8 mouse cellular contexts compared by ENCODE assay signal in genomic region chr3:69125891-69126508, GRCm38 (mm10). TPM values are rescaled to one million over a fixed set of nuclear protein-coding genes. Genes with fewer than 3 reads are reported as not detected.
DNase-seq lines count a peak whose midpoint lies in the region; ATAC-seq and TF ChIP-seq lines count a peak whose summit lies in the region.

No protein-coding gene starts in this region.

- peak overlapping the region; percentile 98 for H3K27ac ChIP-seq in gastrocnemius, adult 2 months
- H3K27ac ChIP-seq in embryonic facial prominence, embryonic 15.5 days (replicated peaks): peak overlapping the region; percentile 96
- peak overlapping the region; percentile 95 for H3K27ac ChIP-seq in hindbrain, embryonic 11.5 days (ENCODE audit: low read depth, low read length)
- peak overlapping the region; percentile 97 for H3K27ac ChIP-seq in midbrain, embryonic 10.5 days (replicated peaks)

- peak; percentile 22; the same call in 1 of the 2 replicates for TF ChIP-seq CTCF in gastrocnemius, adult 2 months (IDR thresholded peaks at IDR 0.05)

- peak overlapping the region; percentile 73 for H3K4me2 ChIP-seq in embryonic facial prominence, embryonic 15.5 days (replicated peaks)
- peak overlapping the region; percentile 67 for H3K4me2 ChIP-seq in hindbrain, embryonic 11.5 days (replicated peaks; ENCODE audit: low read depth, low read length)

- no peaks in the 10 kb centered on the region for H3K36me3 ChIP-seq in embryonic facial prominence, embryonic 15.5 days
- H3K36me3 ChIP-seq in hindbrain, embryonic 11.5 days (ENCODE audit: control insufficient read depth, insufficient read depth, low read length): no peaks in the 10 kb centered on the region
- H3K36me3 ChIP-seq in midbrain, embryonic 10.5 days: no peaks in the 10 kb centered on the region

- peak overlapping the region; percentile 88 for H3K9ac ChIP-seq in embryonic facial prominence, embryonic 15.5 days
- H3K9ac ChIP-seq in hindbrain, embryonic 11.5 days (ENCODE audit: low read depth, low read length): peak overlapping the region; percentile 93

- ATAC-seq in embryonic facial prominence, embryonic 15.5 days (ENCODE audit: insufficient number of reproducible peaks, low FRiP score, low TSS enrichment, low read depth): no peak
- ATAC-seq in hindbrain, embryonic 11.5 days (ENCODE audit: low FRiP score): 0 out of 2 replicates have a peak, but pooled peaks have one; percentile 12

- H3K9me3 ChIP-seq in embryonic facial prominence, embryonic 15.5 days (replicated peaks): no peaks in the 10 kb centered on the region
- H3K9me3 ChIP-seq in hindbrain, embryonic 11.5 days (ENCODE audit: control insufficient read depth, low read length): no peaks in the 10 kb centered on the region
- H3K9me3 ChIP-seq in midbrain, embryonic 10.5 days (replicated peaks): no peaks in the 10 kb centered on the region

- intact Hi-C loops in gastrocnemius, adult 2 months (cut with DNase I): loop anchor here (5.0 kb wide), 2 partner anchors 76 to 596 kb away; partner anchors contain the start of gene Nmd3
- intact Hi-C loops in left cerebral cortex, postnatal 4 days (cut with DNase I): no loop called here

- no peaks in the 10 kb centered on the region for H3K4me1 ChIP-seq in embryonic facial prominence, embryonic 15.5 days
- H3K4me1 ChIP-seq in hindbrain, embryonic 11.5 days (replicated peaks; ENCODE audit: control insufficient read depth, insufficient read depth, low read length): no peaks in the 10 kb centered on the region
- H3K4me1 ChIP-seq in midbrain, embryonic 10.5 days: peaks cover 21% of the 10 kb centered on the region

- DNase-seq in gastrocnemius, adult 2 months: no peak
- no peak for DNase-seq in gastrocnemius, adult 18-20 months (ENCODE audit: low spot score)
- DNase-seq in adrenal gland, adult 8-10 months: peak; percentile 20
- DNase-seq in hindbrain, embryonic 11.5 days (ENCODE audit: low spot score): peak; percentile 70
- DNase-seq in left cerebral cortex, postnatal 4 days: peak; percentile 31
- peak; percentile 66 for DNase-seq in midbrain, embryonic 10.5 days (ENCODE audit: low spot score)
- DNase-seq in spleen, postnatal 4 days (ENCODE audit: low spot score in 2 of 2): peak; percentile 22 to 71

- H3K4me3 ChIP-seq in gastrocnemius, adult 2 months: peak overlapping the region; percentile 87
- peak overlapping the region; percentile 84 for H3K4me3 ChIP-seq in embryonic facial prominence, embryonic 15.5 days (replicated peaks)
- peak overlapping the region; percentile 92 for H3K4me3 ChIP-seq in hindbrain, embryonic 11.5 days (ENCODE audit: low read depth, low read length)
- H3K4me3 ChIP-seq in midbrain, embryonic 10.5 days: peak overlapping the region; percentile 94

- H3K27me3 ChIP-seq in embryonic facial prominence, embryonic 15.5 days: no peaks in the 10 kb centered on the region
- no peaks in the 10 kb centered on the region for H3K27me3 ChIP-seq in hindbrain, embryonic 11.5 days (ENCODE audit: control insufficient read depth, insufficient read depth, low read length)
- peaks cover 8% of the 10 kb centered on the region; the same call in 1 of the 2 replicates for H3K27me3 ChIP-seq in midbrain, embryonic 10.5 days (ENCODE audit: low read depth, poor library complexity, severe bottlenecking)

- WGBS in embryonic facial prominence, embryonic 15.5 days: 0% methylated on average over 35 of the region's 35 CpGs
- 0% methylated on average over 29 of the region's 35 CpGs for WGBS in hindbrain, embryonic 11.5 days
- WGBS in midbrain, embryonic 10.5 days: under 1% methylated on average over 35 of the region's 35 CpGs

RNA-seq across cellular contexts. Expression of gene Kpna4, which starts 0.9 kb away (rescaled TPM):
- 100 to 1,000 TPM; 119 TPM for total RNA-seq in gastrocnemius, adult 2 months (2021)
- 100 to 1,000 TPM; 122 to 133 TPM for total RNA-seq in gastrocnemius, adult 18-20 months (2021)
- total RNA-seq in adrenal gland, adult 8-10 months (2022): 10 to 100 TPM; 53.4 to 79.9 (median 67.1) TPM
- 30.1 and 32.7 TPM in 2 replicates for polyA plus RNA-seq in embryonic facial prominence, embryonic 15.5 days (2015; fragmentation: Nextera tagmentation; extraction: Ambion mirVana)
- polyA plus RNA-seq in hindbrain, embryonic 11.5 days (2014; fragmentation: Nextera tagmentation; extraction: Ambion mirVana): 42.8 and 45.9 TPM in 2 replicates
- 100 to 1,000 TPM in 1 of 2 experiments, 10 to 100 TPM in 1; 85.8 to 101 TPM for total RNA-seq in left cerebral cortex, postnatal 4 days (2021)
- 34.2 and 35.6 TPM in 2 replicates for polyA plus RNA-seq in midbrain, embryonic 10.5 days (2016; fragmentation: Nextera tagmentation; extraction: Ambion mirVana)

Comparison
In these comparisons a context has a peak if more than half of its experiments do, and no peak if none do; other contexts are left out.
1. DNase-seq: peak in adrenal gland, adult 8-10 months (single experiment), hindbrain, embryonic 11.5 days (single experiment), left cerebral cortex, postnatal 4 days (single experiment), midbrain, embryonic 10.5 days (single experiment) and spleen, postnatal 4 days (2 of 2); none in gastrocnemius, adult 2 months (single experiment) and gastrocnemius, adult 18-20 months (single experiment).
2. Peak in every context shown above with its lines, with median percentiles within 50 percentile points of each other: H3K27ac ChIP-seq and H3K4me3 ChIP-seq.